Mouse (Mus musculus): ENCODE data around the gene Exoc1. TPM values are rescaled to one million over a fixed set of nuclear protein-coding genes. Genes with fewer than 3 reads are reported as not detected.

The Exoc1 gene
- total and polyA plus RNA-seq, 3 experiments = 34.2 to 40.8 TPM; not detected in 1

- H3K36me3 ChIP-seq (ENCODE audit: control insufficient read depth in 1 of 2, insufficient read depth in 2 of 2, low read length in 2 of 2) = peaks cover 2 to 11% of the 10 kb centered on the region in 2 experiments
- peaks cover 4% of the 10 kb centered on the region; the same call in 1 of the 2 replicates for H3K79me2 ChIP-seq (ENCODE audit: control insufficient read depth, insufficient read depth, low read length, poor library complexity)
- DNase-seq (ENCODE audit: low read depth, low spot score) = no peak
- no peak overlapping the region for H3K27ac ChIP-seq (ENCODE audit: control insufficient read depth, low read depth, low read length)
- H3K9me3 ChIP-seq (replicated peaks; ENCODE audit: insufficient read depth, low read length) = no peaks in the 10 kb centered on the region
- H3K9ac ChIP-seq (ENCODE audit: control insufficient read depth, low read depth, low read length, poor library complexity, severe bottlenecking) = no peak overlapping the region
- no peak for TF ChIP-seq ELF1 (IDR thresholded peaks at IDR 0.05; ENCODE audit: low read depth, low read length)
- TF ChIP-seq TBP (IDR thresholded peaks at IDR 0.05; ENCODE audit: low read depth, low read length) = no peak
- no peak for TF ChIP-seq BHLHE40 (IDR thresholded peaks at IDR 0.05; ENCODE audit: borderline replicate concordance, low read depth, low read length)
- TF ChIP-seq TCF12 (IDR thresholded peaks at IDR 0.05; ENCODE audit: low read depth, low read length) = no peak
- no peak for TF ChIP-seq EP300 (IDR thresholded peaks at IDR 0.05; ENCODE audit: low read depth in 1 of 2, low read length in 2 of 2)
- no peak for TF ChIP-seq USF2 (IDR thresholded peaks at IDR 0.05; ENCODE audit: borderline replicate concordance in 1 of 2, insufficient read depth in 1 of 2, low read depth in 1 of 2, low read length in 2 of 2)
- TF ChIP-seq E2F4 (IDR thresholded peaks at IDR 0.05; ENCODE audit: borderline replicate concordance, low read depth, low read length) = no peak
- TF ChIP-seq MYC (IDR thresholded peaks at IDR 0.05; ENCODE audit: low read depth, low read length) = no peak
- TF ChIP-seq MAFK (IDR thresholded peaks at IDR 0.05; ENCODE audit: borderline replicate concordance, low read depth, low read length) = no peak
- no peak for TF ChIP-seq MXI1 (IDR thresholded peaks at IDR 0.05; ENCODE audit: low read depth, low read length)
- TF ChIP-seq KAT2A (conservative IDR thresholded peaks at IDR 0.05; ENCODE audit: low read depth, low read length) = no peak
- TF ChIP-seq JUND (IDR thresholded peaks at IDR 0.05; ENCODE audit: low read depth, low read length) = no peak
- peaks cover 2 to 5% of the 10 kb centered on the region in 2 experiments; a peak in 3 of 4 replicates for H3K4me1 ChIP-seq (ENCODE audit: control insufficient read depth in 1 of 2, insufficient read depth in 2 of 2, low read length in 2 of 2)
- no peak overlapping the region for H3K4me3 ChIP-seq (ENCODE audit: control insufficient read depth in 1 of 2, insufficient read depth in 1 of 2, low read depth in 2 of 2, low read length in 2 of 2)
- H3K27me3 ChIP-seq (ENCODE audit: control insufficient read depth in 1 of 2, insufficient read depth in 2 of 2, low read length in 2 of 2) = no peaks in the 10 kb centered on the region
Observed at GRCm38 (mm10) chr5:76591885-76592284, 62.8 kb downstream of the Exoc1 start.

DNA sequence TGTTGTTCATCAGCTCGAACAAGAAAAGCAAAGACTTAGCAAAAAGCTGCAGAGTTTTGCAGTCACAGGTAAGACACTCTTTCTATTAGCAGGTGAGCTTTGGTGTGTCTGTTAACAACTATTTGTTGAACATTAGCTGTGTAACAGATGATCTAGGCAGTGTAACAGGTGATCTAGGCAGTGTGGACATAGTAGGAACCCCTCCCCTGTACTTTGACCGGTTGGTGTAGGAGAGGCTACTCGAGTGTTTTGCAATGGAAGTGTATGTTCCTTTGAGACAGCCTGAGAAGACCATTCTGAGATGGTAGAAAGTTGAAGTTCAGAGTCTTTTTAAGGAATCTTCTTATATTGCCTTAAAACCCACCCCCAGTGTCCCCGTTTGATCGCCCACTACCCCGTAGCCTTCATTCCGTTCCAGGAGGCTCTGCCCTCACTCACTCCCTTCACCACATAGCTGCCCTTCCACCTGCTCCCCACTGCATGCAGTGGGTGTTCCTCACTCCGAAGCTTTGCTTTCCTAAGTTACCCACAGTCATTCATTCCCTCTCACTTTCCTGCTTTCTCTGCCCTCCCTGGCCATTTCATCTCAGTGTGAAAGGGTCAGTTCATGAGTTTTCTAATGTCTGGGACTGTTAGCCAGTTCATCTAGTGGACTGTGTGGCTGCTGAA is 80.7 kb downstream of the Exoc1 start:
- Histone ChIP-seq H3K9me3 (replicated peaks; ENCODE audit: insufficient read depth, low read length) (no peaks in the 10 kb centered on the region), H3K27me3 (ENCODE audit: control insufficient read depth in 1 of 2, insufficient read depth in 2 of 2, low read length in 2 of 2) (no peaks in the 10 kb centered on the region), H3K27ac (ENCODE audit: control insufficient read depth, low read depth, low read length) (no peak overlapping the region), H3K4me3 (ENCODE audit: control insufficient read depth in 1 of 2, insufficient read depth in 1 of 2, low read depth in 2 of 2, low read length in 2 of 2) (no peak overlapping the region), H3K4me1 (ENCODE audit: control insufficient read depth in 1 of 2, insufficient read depth in 2 of 2, low read length in 2 of 2) (no peaks in the 10 kb centered on the region), H3K9ac (ENCODE audit: control insufficient read depth, low read depth, low read length, poor library complexity, severe bottlenecking) (no peak overlapping the region), H3K36me3 (ENCODE audit: control insufficient read depth in 1 of 2, insufficient read depth in 2 of 2, low read length in 2 of 2) (peaks cover 0 to 10% of the 10 kb centered on the region in 2 experiments; a peak in 2 of 4 replicates), H3K79me2 (ENCODE audit: control insufficient read depth, insufficient read depth, low read length, poor library complexity) (no peaks in the 10 kb centered on the region)
- TF ChIP-seq ZMIZ1 (IDR thresholded peaks at IDR 0.05; ENCODE audit: low read depth, low read length) = no peak
- TF ChIP-seq MAX (IDR thresholded peaks at IDR 0.05; ENCODE audit: low read length) = no peak
- no peak for TF ChIP-seq TAL1 (IDR thresholded peaks at IDR 0.05; ENCODE audit: low read length)
- no peak for TF ChIP-seq POLR2AphosphoS5 (IDR thresholded peaks at IDR 0.05; ENCODE audit: borderline replicate concordance, low read depth, low read length)
- no peak for TF ChIP-seq ZKSCAN1 (IDR thresholded peaks at IDR 0.05; ENCODE audit: low read depth, low read length)
- no peak for TF ChIP-seq UBTF (IDR thresholded peaks at IDR 0.05; ENCODE audit: borderline replicate concordance, insufficient read depth, low read depth, low read length)
- no peak for TF ChIP-seq EP300 (IDR thresholded peaks at IDR 0.05; ENCODE audit: low read depth in 1 of 2, low read length in 2 of 2)
- TF ChIP-seq GATA1 (IDR thresholded peaks at IDR 0.05; ENCODE audit: low read depth, low read length) = no peak
- TF ChIP-seq KAT2A (conservative IDR thresholded peaks at IDR 0.05; ENCODE audit: low read depth, low read length) = no peak
- no peak for TF ChIP-seq RCOR1 (IDR thresholded peaks at IDR 0.05; ENCODE audit: low read depth, low read length)
- TF ChIP-seq MYC (IDR thresholded peaks at IDR 0.05; ENCODE audit: low read depth, low read length) = no peak
- no peak for TF ChIP-seq HCFC1 (IDR thresholded peaks at IDR 0.05; ENCODE audit: low read depth, low read length)
- no peak for DNase-seq (ENCODE audit: low read depth, low spot score)
